Mouse (Mus musculus) hindbrain, embryonic 13.5 days (tissue): ENCODE measurements around the gene Nipa1. TPM values are rescaled to one million over a fixed set of nuclear protein-coding genes. Genes with fewer than 3 reads are reported as not detected.
"Not testable (repeated sequence)": the region's sequence is repeated elsewhere in the genome, so short reads cannot be mapped to it uniquely, and the experiment has no call there.

Experiments used
- ATAC-seq: fragments of 200-750 bp; cut with Nextera tagmentation; 2 replicates; pipeline ENCODE4 v1.8.0; 2017; ENCODE audit warnings: moderate TSS enrichment; ENCODE audit not compliant: low FRiP score
- H3K27ac ChIP-seq: fragments of 300-500 bp; sonication (generic); 2 replicates; pipeline ENCODE4 v1.5.1; 2015; ENCODE audit warnings: inconsistent platforms, mild to moderate bottlenecking, moderate library complexity
- H3K27me3 ChIP-seq: fragments of 300-500 bp; sonication (generic); 2 replicates; pipeline ENCODE4 v1.6.1; 2015; ENCODE audit warnings: mild to moderate bottlenecking, inconsistent platforms
- H3K36me3 ChIP-seq: fragments of 300-500 bp; sonication (generic); 2 replicates; pipeline ENCODE4 v1.6.1; 2015; ENCODE audit warnings: mild to moderate bottlenecking, inconsistent platforms
- H3K4me1 ChIP-seq: fragments of 300-500 bp; sonication (generic); replicated peaks from 2 replicates; pipeline ENCODE4 v1.6.1; 2015; ENCODE audit warnings: inconsistent platforms
- H3K4me2 ChIP-seq: fragments of 300-500 bp; sonication (generic); 2 replicates; pipeline ENCODE4 v1.6.1; 2015; ENCODE audit warnings: inconsistent platforms, mild to moderate bottlenecking, moderate library complexity
- H3K4me3 ChIP-seq: fragments of 300-500 bp; sonication (generic); 2 replicates; pipeline ENCODE4 v1.5.1; 2015; ENCODE audit warnings: mild to moderate bottlenecking, inconsistent platforms
- H3K9ac ChIP-seq: fragments of 300-500 bp; sonication (generic); 2 replicates; pipeline ENCODE4 v1.6.1; 2015; ENCODE audit warnings: mild to moderate bottlenecking, inconsistent platforms
- H3K9me3 ChIP-seq: fragments of 300-500 bp; sonication (generic); 2 replicates; pipeline ENCODE4 v1.6.1; 2016; ENCODE audit warnings: inconsistent platforms
- WGBS: fragments of 180-500 bp; shearing (Covaris S2); methylation state at CpG from one replicate; pipeline ENCODE4 v1.1.7; 2015; 5-methylcytosine and 5-hydroxymethylcytosine counted together
- polyA plus RNA-seq: library from polyadenylated mRNA; unstranded; fragments of >200 nt; fragmentation: Nextera tagmentation; extraction: Ambion mirVana; gene quantifications from 2 replicates; pipeline ENCODE4 v1.2.1, GENCODE M21; 2015

Nipa1 gene
- polyA plus RNA-seq, 1 experiment from 2014 or later: 22.2 TPM

DNA sequence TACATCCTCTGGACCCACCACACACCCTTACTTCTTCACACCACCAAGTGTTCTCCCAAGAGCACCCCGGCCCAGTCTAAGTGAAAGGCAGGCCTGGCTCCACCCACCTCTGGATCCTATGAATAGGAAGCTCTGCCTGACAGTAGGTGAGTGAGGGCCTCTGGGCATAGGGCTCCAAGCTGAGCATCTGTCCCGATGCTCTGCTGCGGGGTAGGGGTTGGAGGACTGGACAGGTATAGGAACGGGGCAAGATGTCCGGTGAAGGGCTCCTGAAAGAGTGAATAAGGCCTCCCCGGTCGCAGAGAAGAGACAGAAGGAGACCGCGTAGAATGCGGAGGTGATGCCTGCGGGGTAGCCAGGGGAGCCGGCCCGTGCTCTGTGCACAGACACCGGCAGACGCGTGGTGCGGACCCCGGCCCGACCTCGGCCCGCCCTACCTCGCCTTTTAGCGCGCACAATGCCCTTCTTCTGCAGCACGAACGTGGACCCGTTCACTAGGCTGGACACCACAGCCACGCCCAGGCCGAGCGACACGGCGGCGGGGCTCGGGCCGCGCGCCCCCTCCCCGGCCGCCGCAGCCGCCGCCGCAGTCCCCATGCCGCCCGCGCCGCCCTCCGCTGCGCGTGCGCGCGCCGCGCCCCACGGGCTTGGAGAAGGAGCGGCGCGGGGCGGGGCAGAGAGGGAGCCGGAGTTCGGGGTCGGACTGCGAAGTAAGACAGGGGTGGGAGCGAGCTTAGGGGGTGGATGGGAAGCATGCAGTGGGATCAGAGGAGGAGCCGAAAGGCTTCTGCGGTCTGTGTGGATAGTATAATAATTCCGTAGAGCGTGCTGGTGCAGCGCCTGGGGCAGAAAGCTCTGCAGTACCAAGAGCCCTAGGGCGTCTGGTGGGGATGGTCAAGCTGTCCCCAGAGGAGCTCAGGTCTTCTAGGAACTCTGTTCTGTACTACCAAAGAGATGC is 503 bp downstream of the Nipa1 start:
- Histone ChIP-seq H3K4me3 (peak overlapping the region; percentile 79), H3K9me3 (no peaks in the 10 kb centered on the region), H3K27ac (peak overlapping the region; percentile 91), H3K27me3 (no peaks in the 10 kb centered on the region), H3K36me3 (peaks cover 8% of the 10 kb centered on the region; the same call in 1 of the 2 replicates), H3K4me1 (peaks cover 10% of the 10 kb centered on the region), H3K9ac (peak overlapping the region; percentile 89), H3K4me2 (peak overlapping the region; percentile 76)
- ATAC-seq: peak; percentile 94
- under 1% methylated on average over 60 of the region's 71 CpGs for WGBS

DNA sequence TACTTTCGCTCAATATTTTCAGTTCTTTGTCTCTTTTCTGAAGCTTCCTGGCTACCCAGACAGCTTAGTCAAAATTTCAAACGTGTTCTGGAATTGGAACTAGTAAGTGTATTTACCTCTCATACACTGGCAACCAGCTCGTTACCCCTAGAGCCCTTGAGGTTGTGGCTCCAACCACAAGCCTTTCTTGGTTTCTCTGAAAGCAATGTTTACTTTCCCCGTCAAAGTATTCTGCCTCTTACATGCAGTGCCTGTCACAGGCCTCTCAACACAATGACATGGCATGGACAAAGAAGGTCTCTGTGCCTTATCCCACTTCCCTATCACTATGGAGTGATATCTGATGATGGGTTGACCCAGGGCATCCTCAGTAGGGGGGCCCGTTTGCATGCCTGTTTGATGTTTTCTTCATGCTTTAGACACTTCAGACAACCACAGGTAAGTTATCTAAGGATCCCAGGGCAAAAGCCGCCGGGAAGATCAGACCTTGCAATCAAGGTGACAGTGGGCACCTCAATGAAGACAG is 1.2 kb downstream of the Nipa1 start:
- Histone ChIP-seq H3K9me3 (no peaks in the 10 kb centered on the region), H3K36me3 (peaks cover 8% of the 10 kb centered on the region; the same call in 1 of the 2 replicates), H3K27ac (peak overlapping the region; percentile 91), H3K4me3 (peak overlapping the region; percentile 79), H3K9ac (peak overlapping the region; percentile 89), H3K4me1 (peaks cover 10% of the 10 kb centered on the region), H3K4me2 (peak overlapping the region; percentile 76), H3K27me3 (no peaks in the 10 kb centered on the region)
- ATAC-seq: peak; percentile 54
- WGBS: 54% methylated on average over 7 of the region's 7 CpGs

DNA sequence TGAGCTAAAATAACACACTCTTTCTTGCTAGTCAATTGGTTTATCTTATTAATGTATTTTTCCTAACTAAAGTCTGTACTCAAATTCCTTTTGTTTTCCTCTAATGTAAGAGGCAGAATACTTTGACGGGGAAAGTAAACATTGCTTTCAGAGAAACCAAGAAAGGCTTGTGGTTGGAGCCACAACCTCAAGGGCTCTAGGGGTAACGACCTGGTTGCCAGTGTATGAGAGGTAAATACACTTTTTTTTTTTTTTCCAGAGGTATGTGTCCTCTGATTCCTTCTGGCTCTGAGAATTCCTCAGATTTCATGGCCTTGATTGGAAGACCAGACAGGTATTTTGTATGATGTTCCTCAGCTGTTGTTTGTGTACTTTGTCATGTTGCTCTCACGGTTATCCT is 2.0 kb downstream of the Nipa1 start:
- 86% methylated on average over 3 of the region's 3 CpGs for WGBS
- no peak for ATAC-seq
- peaks cover 10% of the 10 kb centered on the region for H3K4me1 ChIP-seq
- H3K9ac ChIP-seq: no peak overlapping the region
- H3K4me2 ChIP-seq: peak overlapping the region; percentile 76
- H3K4me3 ChIP-seq: 0 out of 2 replicates have a peak overlapping the region, but pooled peaks have one; percentile 79
- H3K27me3 ChIP-seq: no peaks in the 10 kb centered on the region
- H3K9me3 ChIP-seq: no peaks in the 10 kb centered on the region
- peaks cover 8% of the 10 kb centered on the region; the same call in 1 of the 2 replicates for H3K36me3 ChIP-seq
- no peak overlapping the region for H3K27ac ChIP-seq

DNA sequence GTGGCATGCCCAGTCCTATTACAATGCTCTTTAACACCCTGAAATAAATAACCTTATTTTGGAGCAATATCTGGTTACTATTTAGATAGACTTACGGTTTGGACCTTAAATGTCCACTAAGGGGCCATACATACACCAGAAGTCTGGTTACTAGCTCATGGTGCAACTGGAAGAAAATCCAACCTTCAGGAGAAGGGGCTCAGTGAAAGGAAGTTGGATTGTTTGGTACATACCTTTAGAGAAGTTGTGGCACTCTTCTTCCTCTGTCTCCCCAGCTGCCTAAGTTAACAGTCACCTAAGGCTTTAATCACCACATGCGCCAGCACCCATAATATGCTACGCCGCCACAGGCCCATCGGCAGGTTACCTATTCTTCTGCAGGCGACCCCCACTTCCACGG is 3.9 kb downstream of the Nipa1 start:
- peaks cover 8% of the 10 kb centered on the region; the same call in 1 of the 2 replicates for H3K36me3 ChIP-seq
- H3K27me3 ChIP-seq: no peaks in the 10 kb centered on the region
- 95% methylated on average over 7 of the region's 7 CpGs for WGBS
- peaks cover 10% of the 10 kb centered on the region for H3K4me1 ChIP-seq
- H3K9me3 ChIP-seq: no peaks in the 10 kb centered on the region
- H3K9ac ChIP-seq: no peak overlapping the region
- no peak overlapping the region for H3K27ac ChIP-seq
- no peak overlapping the region for H3K4me2 ChIP-seq
- ATAC-seq: no peak
- H3K4me3 ChIP-seq: no peak overlapping the region

DNA sequence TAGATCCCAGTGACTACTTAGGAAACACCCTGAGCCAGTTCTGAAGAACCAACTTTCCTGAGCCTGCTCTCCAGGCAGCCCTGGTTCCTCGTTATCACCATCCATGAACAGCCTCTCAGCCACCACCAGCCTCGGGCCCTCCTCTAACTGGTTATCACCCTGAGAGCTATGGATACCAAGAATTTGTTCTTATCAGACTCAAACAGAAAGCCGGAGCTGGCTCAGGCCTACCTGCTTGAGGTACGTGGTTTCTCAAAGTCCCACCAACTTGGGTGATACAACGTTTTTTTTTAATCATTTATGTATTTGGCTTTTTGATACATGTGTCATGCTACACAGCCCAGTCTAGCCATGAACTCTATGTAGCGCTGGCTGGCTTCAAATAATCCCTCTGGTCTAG is 4.6 kb downstream of the Nipa1 start:
- H3K4me2 ChIP-seq: no peak overlapping the region
- 88% methylated on average over 6 of the region's 6 CpGs for WGBS
- H3K9ac ChIP-seq: no peak overlapping the region

DNA sequence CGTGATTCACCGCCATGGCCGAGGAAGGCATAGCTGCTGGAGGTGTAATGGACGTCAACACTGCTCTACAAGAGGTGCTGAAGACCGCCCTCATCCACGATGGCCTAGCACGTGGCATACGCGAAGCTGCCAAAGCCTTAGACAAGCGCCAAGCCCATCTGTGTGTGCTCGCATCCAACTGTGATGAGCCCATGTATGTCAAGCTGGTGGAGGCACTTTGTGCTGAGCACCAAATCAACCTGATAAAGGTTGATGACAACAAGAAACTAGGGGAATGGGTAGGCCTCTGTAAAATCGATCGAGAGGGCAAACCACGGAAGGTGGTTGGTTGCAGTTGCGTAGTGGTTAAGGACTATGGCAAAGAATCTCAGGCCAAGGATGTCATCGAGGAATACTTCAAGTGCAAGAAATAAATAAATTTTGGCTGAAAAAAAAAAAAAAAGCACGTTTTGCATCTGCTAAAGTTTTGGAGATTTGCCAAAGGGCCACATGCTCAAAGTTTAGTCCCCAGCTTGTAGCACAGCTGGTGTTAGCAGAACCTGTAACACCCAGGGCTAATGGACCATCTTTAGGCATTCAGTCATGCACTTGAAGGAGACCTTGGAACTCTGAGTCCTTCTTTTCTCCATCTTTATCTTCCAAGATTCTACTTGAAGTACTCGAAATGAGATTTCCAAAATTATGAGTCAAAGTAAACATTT is 5.6 kb downstream of the Nipa1 start:
- WGBS: 94% methylated on average over 9 of the region's 18 CpGs
- H3K27ac ChIP-seq: not testable (repeated sequence)

More for the DNA sequence above, 4.6 kb downstream of the Nipa1 start:
- H3K4me1 ChIP-seq: peaks cover 16% of the 10 kb centered on the region
- H3K4me3 ChIP-seq: no peak overlapping the region
- no peak overlapping the region for H3K27ac ChIP-seq
- H3K9me3 ChIP-seq: no peaks in the 10 kb centered on the region
- no peak for ATAC-seq
- peaks cover 10% of the 10 kb centered on the region for H3K36me3 ChIP-seq
- no peaks in the 10 kb centered on the region for H3K27me3 ChIP-seq

DNA sequence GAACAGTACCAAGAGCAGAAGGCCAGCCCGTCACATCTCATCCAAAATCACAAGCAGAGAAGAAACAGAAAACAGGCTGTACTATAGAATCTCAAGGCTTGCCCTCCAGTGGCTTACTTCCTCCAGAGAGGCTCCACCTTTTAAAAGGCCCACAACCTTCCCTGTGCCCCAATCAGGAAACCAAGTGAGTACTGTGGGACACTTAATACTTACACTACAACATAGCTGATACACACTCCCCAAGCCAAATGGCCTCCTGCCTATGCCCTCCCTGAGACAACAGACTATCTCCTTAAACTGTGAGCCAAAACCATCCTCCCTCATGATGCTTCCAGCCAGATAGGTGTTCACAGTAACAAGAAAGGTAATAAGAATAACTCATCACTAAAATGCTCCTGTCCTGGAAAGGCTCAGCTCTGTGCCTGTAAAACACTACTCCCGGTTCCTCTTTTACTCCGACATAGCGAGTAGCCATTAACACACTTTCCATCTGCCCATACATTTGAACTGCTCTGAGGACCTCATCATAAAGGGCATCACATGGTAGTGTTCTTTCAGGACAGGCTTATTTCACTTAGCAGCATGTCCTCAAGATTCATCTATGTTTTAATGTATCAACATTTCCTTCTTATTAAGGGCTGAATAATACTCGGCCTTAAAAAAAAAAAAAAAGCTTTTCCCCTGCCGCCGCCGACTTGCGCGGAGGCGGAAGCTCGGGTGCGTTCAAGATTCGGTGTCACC is 6.3 kb downstream of the Nipa1 start:
- no peak for ATAC-seq
- no peak overlapping the region for H3K9ac ChIP-seq
- no peak overlapping the region for H3K4me2 ChIP-seq
- H3K9me3 ChIP-seq: no peaks in the 10 kb centered on the region
- H3K4me3 ChIP-seq: no peak overlapping the region
- whole genome bisulfite sequencing: 97% methylated on average over 14 of the region's 14 CpGs
- H3K27me3 ChIP-seq: no peaks in the 10 kb centered on the region
- peaks cover 10% of the 10 kb centered on the region for H3K36me3 ChIP-seq
- H3K27ac ChIP-seq: no peak overlapping the region
- H3K4me1 ChIP-seq: peaks cover 12% of the 10 kb centered on the region

More for the DNA sequence above, 5.6 kb downstream of the Nipa1 start:
- ATAC-seq, H3K4me3 ChIP-seq, H3K9ac ChIP-seq, H3K4me2 ChIP-seq, H3K9me3 ChIP-seq, H3K27me3 ChIP-seq: not testable (repeated sequence)
- Histone ChIP-seq H3K36me3 (peaks cover 10% of the 10 kb centered on the region), H3K4me1 (peaks cover 17% of the 10 kb centered on the region)

DNA sequence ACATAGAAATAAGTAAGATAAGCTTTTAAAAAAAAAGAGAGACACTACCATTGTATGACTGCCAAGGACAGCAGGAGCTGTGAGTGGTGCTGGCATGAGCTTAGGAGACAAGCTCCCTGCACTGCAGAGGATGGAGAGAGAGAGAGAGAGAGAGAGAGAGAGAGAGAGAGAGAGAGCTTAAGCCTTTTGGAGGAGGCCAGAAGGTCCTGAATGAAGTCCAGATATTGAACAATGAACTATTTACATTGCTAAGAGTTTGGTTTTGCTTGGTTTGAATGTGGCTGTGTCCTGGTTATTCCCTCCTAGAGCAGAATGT is 8.8 kb downstream of the Nipa1 start:
- H3K9ac ChIP-seq: no peak overlapping the region
- H3K4me2 ChIP-seq: no peak overlapping the region
- H3K27ac ChIP-seq: no peak overlapping the region
- no peaks in the 10 kb centered on the region for H3K9me3 ChIP-seq
- no peaks in the 10 kb centered on the region for H3K27me3 ChIP-seq
- ATAC-seq: no peak
- H3K36me3 ChIP-seq: peaks cover 10% of the 10 kb centered on the region
- H3K4me1 ChIP-seq: 0 out of 2 replicates have a peak, but pooled peaks cover 7% of the 10 kb centered on the region
- no peak overlapping the region for H3K4me3 ChIP-seq

DNA sequence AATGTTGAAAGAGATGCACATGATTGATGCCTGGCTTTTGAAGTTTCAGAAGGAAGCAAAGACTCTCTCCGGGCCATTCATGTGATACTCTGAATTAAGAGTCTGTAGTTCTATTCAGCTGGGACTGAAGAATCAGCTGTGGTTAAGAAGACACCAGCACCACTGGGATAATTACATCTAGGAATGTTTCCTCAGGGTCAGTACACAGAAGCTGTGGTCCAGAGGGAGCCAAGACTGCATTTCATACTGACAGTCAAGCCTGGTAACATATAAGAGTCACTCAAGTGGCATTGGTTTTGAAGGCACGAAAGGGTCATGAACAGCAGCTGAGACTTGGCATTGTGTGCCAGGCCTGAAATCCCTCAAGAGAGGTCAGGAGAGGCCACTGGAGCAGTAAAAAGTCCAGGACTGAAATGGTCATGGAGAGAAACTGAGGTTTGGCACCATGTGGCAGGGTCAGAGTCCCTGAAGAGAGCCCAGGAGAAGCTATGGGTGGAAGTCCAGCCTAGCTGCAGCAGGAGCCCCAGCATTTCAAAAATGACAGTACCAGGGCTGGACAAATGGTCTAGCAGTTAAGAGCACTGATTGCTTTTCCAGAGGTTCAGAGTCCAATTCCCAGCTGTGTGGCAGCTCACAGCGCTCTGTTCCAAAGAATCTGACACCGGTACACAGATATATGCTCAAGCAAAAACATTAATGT is 9.3 kb downstream of the Nipa1 start:
- Histone ChIP-seq H3K4me3 (no peak overlapping the region), H3K4me1 (0 out of 2 replicates have a peak, but pooled peaks cover 7% of the 10 kb centered on the region), H3K4me2 (no peak overlapping the region), H3K27ac (no peak overlapping the region), H3K27me3 (no peaks in the 10 kb centered on the region), H3K9ac (no peak overlapping the region), H3K36me3 (peaks cover 9% of the 10 kb centered on the region), H3K9me3 (no peaks in the 10 kb centered on the region)
- no peak for ATAC-seq
- 78% methylated on average over 4 of the region's 4 CpGs for whole genome bisulfite sequencing

DNA sequence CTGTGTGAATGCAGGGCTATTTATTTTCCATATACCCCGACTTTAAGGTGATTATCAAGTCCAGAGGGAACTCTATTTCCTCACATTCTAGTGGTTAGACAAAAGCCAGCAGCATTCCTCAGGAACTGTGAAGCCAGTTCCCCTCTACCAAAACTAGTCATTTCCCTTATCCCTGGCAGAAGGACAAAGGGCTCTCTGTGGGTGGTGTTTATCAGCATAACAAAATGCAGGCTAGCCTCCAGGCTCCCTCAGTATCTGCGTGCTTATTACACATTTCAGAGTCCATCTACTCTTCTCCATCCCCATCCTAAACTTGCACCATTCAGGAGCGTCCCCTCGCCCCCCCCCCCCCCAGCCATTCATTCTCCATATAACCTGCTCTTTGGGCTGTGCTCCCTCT is 20.8 kb downstream of the Nipa1 start:
- H3K9me3 ChIP-seq: no peaks in the 10 kb centered on the region
- no peak for ATAC-seq
- 0 out of 2 replicates have a peak, but pooled peaks cover 4% of the 10 kb centered on the region for H3K36me3 ChIP-seq
- H3K4me2 ChIP-seq: no peak overlapping the region
- no peak overlapping the region for H3K4me3 ChIP-seq
- no peak overlapping the region for H3K27ac ChIP-seq
- no peak overlapping the region; the same call in 1 of the 2 replicates for H3K9ac ChIP-seq
- H3K27me3 ChIP-seq: no peaks in the 10 kb centered on the region
- WGBS: 2% methylated on average over 4 of the region's 4 CpGs
- peaks cover 11% of the 10 kb centered on the region for H3K4me1 ChIP-seq

DNA sequence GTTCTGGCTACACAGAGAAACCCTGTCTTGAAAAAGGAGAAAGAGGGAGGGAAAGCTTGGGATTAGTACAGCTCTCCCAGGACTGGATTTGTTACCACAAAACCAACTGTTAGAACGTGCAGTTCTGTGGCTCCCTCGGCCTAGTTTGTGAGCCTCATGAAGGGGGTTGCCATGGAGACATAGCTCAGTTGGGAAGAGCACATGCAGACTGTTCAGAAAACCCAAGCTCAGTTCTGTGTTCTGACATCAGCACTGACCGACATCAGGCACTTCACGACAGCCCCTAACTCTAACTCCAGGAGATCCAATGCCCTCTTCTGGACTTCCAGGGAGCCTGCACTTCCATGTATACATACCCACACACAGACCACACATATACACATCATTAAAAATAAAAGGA is 24.7 kb downstream of the Nipa1 start:
- Histone ChIP-seq H3K4me1 (peaks cover 11% of the 10 kb centered on the region), H3K27me3 (no peaks in the 10 kb centered on the region), H3K9ac (no peak overlapping the region), H3K9me3 (no peaks in the 10 kb centered on the region), H3K27ac (no peak overlapping the region), H3K4me3 (no peak overlapping the region), H3K36me3 (peaks cover 14% of the 10 kb centered on the region), H3K4me2 (no peak overlapping the region)
- 41% methylated on average over 4 of the region's 4 CpGs for WGBS
- peak; percentile 74 for ATAC-seq
